Mouse (Mus musculus) embryonic fibroblast, embryonic 13.5 days (primary cell): ENCODE results near the gene Yy1. TPM values are rescaled to one million over a fixed set of nuclear protein-coding genes. Genes with fewer than 3 reads are reported as not detected.

Experiments
- H3K27ac ChIP-seq: 2 replicates; pipeline ENCODE4 v1.5.1; 2012; ENCODE audit warnings: low read length, control low read depth, inconsistent platforms; ENCODE audit not compliant: insufficient read depth
- H3K4me1 ChIP-seq: 2 replicates; pipeline ENCODE4 v1.6.1; 2011; ENCODE audit warnings: low read length; ENCODE audit not compliant: control insufficient read depth, insufficient read depth
- H3K4me3 ChIP-seq: 2 replicates; pipeline ENCODE4 v1.5.1; 2011; ENCODE audit warnings: mild to moderate bottlenecking, control low read depth, low read length; ENCODE audit not compliant: insufficient read depth
- CTCF ChIP-seq: IDR thresholded peaks from 2 replicates; pipeline ENCODE4 v1.5.1; 2011; ENCODE audit warnings: mild to moderate bottlenecking, control low read depth, low read length, moderate library complexity, borderline replicate concordance; ENCODE audit not compliant: insufficient read depth
- POLR2A ChIP-seq: IDR thresholded peaks from 2 replicates; pipeline ENCODE4 v1.6.1; 2011; ENCODE audit warnings: low read depth, mild to moderate bottlenecking, control low read depth, low read length, moderate library complexity
- polyA plus RNA-seq: library from polyadenylated mRNA; stranded (reverse); fragments of >200 nt; gene quantifications from 2 replicates; pipeline ENCODE4 v1.2.4, GENCODE M21; 2011; ENCODE audit warnings: low read depth; ENCODE audit not compliant: missing spikeins, insufficient read length

Gene Yy1
- polyA plus RNA-seq, 1 experiment = 71.2 TPM

DNA sequence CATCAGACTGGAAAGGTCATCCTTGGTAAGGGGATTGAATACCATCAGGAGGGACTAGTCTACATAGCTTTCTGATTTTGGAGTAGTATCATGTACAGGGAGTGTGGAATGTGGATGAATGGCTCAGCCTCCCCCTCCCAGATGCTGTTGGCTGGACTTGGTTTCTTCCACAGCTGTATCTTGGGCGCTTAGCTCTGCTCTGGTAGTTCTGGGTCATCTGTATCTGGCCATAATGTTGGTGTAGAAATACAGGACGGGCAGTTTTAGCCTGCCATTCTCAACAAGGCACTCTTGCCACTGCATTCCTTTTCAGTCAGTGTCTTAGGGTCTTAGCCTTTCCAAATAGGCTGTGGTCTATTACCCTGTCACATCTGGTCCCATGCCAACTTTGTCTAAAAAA lies 8.8 kb downstream of the Yy1 start:
- TF ChIP-seq CTCF = no peak
- no peak for TF ChIP-seq POLR2A
- no peak overlapping the region for H3K4me3 ChIP-seq
- peaks cover 8% of the 10 kb centered on the region for H3K4me1 ChIP-seq
- no peak overlapping the region for H3K27ac ChIP-seq

DNA sequence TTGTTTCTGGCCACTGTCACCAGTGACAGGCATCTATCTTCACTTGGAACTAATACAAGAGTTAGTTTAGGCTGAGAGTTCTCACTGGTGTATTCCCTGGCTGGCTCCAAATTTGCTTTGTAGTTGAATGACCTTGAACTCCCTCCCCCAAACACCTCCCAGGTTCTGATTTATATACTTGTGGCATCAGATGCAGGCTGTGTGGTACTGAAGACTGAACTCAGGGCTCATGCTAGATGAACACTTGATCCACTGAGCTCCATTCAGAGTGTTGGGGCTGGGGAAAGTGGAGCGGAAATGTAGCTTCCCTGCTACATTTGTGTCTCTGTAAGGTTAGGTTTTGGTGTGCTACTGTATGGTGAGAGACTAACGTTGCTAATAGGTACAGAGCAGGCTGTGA lies 11.6 kb downstream of the Yy1 start:
- Histone ChIP-seq H3K27ac (no peak overlapping the region), H3K4me3 (no peak overlapping the region), H3K4me1 (peaks cover 8% of the 10 kb centered on the region)
- TF ChIP-seq POLR2A = no peak
- no peak for TF ChIP-seq CTCF

DNA sequence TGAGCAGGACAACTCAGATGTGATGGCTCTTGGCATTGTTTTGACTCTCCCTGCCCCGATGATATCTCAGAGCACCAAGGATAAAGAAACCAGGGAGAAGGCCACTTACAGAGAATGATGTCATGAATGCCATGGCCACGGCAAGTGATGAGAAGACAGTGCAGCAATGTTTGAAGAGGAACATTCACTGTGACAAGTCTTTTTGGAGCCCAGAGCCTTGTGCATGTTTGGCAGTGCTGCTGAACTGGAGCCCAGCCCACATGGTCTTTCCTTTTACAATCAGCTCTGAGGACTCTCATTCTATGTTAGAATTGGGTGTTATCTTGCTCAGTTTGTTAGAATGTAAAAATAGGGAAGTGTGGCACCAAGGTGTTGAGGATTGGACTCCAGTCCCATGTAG lies 15.7 kb downstream of the Yy1 start:
- no peak overlapping the region for H3K4me3 ChIP-seq
- no peak overlapping the region for H3K27ac ChIP-seq
- TF ChIP-seq CTCF = no peak
- no peak for TF ChIP-seq POLR2A
- H3K4me1 ChIP-seq = peaks cover 3% of the 10 kb centered on the region; the same call in 1 of the 2 replicates

DNA sequence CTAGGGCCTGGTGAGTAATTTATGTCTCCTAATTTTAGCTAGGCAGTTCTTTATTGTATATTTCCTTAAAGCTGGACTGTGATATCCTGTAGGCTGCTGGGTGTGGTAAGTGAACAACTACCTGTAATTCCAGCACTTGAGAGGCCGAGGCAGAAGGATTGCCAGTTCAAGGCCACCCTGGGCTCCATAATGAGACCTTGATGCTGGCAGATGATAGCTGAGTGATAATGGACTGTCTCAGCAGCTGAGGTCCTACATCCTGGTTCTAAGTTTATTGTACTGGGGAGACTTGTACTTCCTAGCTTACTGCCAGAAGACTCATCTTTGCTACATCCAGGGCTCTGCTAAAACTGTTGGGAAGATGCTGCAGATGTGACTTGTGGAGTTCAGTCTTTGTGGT lies 17.0 kb downstream of the Yy1 start:
- Histone ChIP-seq H3K27ac (no peak overlapping the region), H3K4me1 (peaks cover 3% of the 10 kb centered on the region; the same call in 1 of the 2 replicates), H3K4me3 (no peak overlapping the region)
- TF ChIP-seq POLR2A (no peak), CTCF (no peak)

DNA sequence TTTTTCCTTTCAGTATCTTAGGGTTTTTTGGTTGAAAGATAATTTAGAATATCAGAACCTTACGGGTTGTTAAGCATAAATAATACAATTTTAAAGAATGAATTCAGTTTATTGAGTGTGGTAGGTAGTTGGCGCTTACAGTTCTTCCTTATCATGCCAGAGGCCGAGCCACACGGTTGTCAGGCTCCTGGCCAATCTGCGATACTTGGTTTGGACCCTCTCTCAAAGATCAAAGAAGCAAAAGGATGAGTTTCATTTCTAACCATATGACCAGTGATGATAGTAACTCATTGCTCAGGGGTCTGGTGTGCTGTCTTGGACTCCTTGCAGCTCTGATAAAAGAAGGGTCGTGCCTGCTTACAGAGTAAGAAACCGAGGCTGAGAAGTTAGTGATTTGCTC lies 17.5 kb downstream of the Yy1 start:
- Histone ChIP-seq H3K27ac (no peak overlapping the region), H3K4me3 (no peak overlapping the region), H3K4me1 (peaks cover 3% of the 10 kb centered on the region; the same call in 1 of the 2 replicates)
- TF ChIP-seq CTCF (no peak), POLR2A (no peak)

DNA sequence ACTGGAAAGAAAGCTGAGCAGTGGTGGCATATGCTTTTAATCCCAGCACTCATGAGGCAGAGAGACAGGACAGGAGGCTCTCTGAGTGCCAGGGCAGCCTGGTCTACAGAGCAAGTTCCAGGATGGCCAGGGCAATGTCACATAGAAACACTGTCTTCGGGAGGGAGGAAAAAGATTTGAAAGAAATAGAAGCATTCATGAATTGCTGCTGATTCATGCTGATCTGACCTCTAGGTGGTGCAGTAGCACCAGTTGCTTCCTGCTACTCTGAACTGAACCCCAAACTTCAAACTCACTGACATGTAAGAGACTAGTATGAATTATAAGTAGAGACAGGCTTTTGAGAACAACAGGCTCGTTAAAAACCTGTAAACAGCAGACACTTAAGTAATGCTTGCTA lies 18.4 kb downstream of the Yy1 start:
- Histone ChIP-seq H3K4me1 (peaks cover 3% of the 10 kb centered on the region; the same call in 1 of the 2 replicates), H3K27ac (no peak overlapping the region; the same call in 1 of the 2 replicates), H3K4me3 (no peak overlapping the region)
- TF ChIP-seq POLR2A = no peak
- no peak for TF ChIP-seq CTCF

DNA sequence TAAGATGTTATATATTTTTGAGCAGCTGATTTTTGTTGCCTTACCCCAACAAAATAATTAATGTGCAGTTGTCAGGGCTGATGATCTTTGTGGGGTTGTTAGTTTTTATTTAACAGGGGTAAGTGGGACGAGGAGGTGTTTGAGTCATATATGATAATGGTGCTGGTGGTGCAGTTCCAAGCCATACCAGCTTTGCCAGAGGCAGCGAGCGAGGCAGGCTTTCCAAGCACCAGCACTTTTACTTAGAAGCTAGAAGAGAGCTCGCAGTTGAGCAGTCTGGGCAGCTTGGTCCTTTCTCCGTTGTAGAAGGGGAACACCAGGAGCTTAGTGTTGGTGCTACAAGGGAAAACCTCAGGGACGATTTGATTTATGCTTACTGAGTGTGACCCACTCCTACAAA lies 19.7 kb downstream of the Yy1 start:
- H3K4me3 ChIP-seq = no peak overlapping the region
- TF ChIP-seq CTCF = no peak
- H3K4me1 ChIP-seq = peaks cover 3% of the 10 kb centered on the region; the same call in 1 of the 2 replicates

DNA sequence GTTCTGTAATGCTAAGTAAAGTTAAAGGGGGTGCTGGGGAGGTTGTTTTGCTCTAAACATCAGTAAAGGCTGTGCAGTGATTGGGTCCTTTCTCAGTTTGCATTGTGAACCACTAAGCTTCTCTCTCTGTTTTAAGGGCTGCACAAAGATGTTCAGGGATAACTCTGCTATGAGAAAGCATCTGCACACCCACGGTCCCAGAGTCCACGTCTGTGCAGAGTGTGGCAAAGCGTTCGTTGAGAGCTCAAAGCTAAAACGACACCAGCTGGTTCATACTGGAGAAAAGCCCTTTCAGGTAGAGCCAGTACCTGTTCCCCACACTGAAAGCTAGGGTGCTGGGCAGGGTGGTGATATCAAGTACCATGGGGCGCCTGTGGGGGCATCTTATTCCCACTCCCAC lies 21.7 kb downstream of the Yy1 start:
- Histone ChIP-seq H3K4me1 (peaks cover 3% of the 10 kb centered on the region; the same call in 1 of the 2 replicates), H3K27ac (no peak overlapping the region), H3K4me3 (no peak overlapping the region)
- TF ChIP-seq POLR2A (no peak), CTCF (no peak)

More for the DNA sequence above, 19.7 kb downstream of the Yy1 start:
- H3K27ac ChIP-seq = no peak overlapping the region

DNA sequence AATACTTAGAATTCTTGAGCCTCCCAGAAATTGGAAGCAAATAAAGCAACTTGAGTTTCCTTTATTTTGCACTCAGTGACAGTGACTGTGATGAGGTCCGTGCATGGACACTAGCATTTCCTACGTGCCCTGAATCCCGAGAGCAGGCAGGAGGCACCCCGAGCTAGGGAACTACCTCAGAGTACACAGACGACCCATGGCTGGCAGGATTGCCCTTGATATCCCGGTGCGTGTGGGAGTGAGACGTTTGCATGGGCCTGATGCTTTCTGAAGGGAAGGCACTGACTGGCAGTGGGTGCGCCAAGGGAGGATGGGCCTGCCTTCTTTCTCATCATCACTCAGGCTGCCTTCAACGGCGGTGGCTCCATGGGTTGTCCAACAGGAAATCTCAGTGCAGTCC lies 23.8 kb downstream of the Yy1 start:
- no peak overlapping the region for H3K27ac ChIP-seq
- TF ChIP-seq POLR2A (no peak), CTCF (no peak)
- no peaks in the 10 kb centered on the region for H3K4me1 ChIP-seq
- H3K4me3 ChIP-seq = no peak overlapping the region

DNA sequence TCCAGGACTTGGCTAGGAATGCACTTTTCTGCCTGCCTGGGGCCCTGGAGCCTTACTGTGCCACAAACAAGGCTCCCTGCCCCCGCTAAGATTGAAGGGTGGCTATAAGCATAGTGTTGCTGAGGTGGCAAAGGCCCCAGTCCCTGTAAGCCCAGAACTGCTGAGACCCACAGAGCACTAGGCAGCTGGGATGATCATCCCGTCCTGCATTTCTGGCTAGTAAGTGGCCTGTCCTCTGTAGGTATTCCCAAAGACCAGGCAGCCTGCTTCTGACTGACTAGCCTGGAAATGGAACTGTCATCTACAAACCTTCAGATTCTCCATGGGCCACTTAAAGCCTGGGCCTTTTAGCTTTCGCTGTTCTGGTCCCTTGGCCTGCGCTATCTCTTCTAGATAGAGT lies 27.7 kb downstream of the Yy1 start:
- no peak overlapping the region for H3K4me3 ChIP-seq
- TF ChIP-seq CTCF (no peak), POLR2A (no peak)

DNA sequence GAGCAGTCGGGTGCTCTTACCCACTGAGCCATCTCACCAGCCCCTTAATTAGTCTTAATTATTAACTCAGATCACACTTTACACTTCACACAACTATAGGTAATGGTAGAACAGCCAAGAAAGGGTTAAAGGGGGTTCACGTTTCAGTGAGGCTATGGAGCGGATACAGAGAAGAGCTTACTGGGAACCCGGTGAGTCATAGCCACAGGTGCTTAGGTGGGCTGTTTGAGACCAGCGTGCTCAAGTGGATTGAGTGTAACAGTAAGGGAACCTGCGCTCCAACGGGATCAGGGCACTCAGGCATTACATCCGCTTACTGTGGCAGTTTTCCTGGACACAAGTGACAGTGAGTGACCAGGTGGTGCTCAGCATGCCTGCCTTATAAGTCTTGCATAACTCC lies 30.3 kb downstream of the Yy1 start:
- Histone ChIP-seq H3K4me3 (no peak overlapping the region), H3K27ac (no peak overlapping the region), H3K4me1 (no peaks in the 10 kb centered on the region)
- TF ChIP-seq POLR2A = no peak
- TF ChIP-seq CTCF = no peak

More for the DNA sequence above, 27.7 kb downstream of the Yy1 start:
- Histone ChIP-seq H3K27ac (no peak overlapping the region), H3K4me1 (no peaks in the 10 kb centered on the region)
